Mouse (Mus musculus) olfactory bulb, adult 2 months (tissue): ENCODE measurements around the gene Mrtfa. TPM values are rescaled to one million over a fixed set of nuclear protein-coding genes. Genes with fewer than 3 reads are reported as not detected.

Source experiments
- H3K27ac ChIP-seq: fragments of 200-500 bp; 2 replicates; pipeline ENCODE4 v1.5.1; 2012; ENCODE audit warnings: low read depth, low read length; ENCODE audit not compliant: insufficient read depth
- H3K4me1 ChIP-seq: fragments of 200-500 bp; 2 replicates; pipeline ENCODE4 v1.6.1; 2012; ENCODE audit warnings: low read length; ENCODE audit not compliant: control insufficient read depth, insufficient read depth
- H3K4me3 ChIP-seq: fragments of 200-500 bp; 2 replicates; pipeline ENCODE4 v1.5.1; 2012; ENCODE audit warnings: mild to moderate bottlenecking, low read depth, low read length, moderate library complexity; ENCODE audit not compliant: insufficient read depth
- CTCF ChIP-seq: fragments of 200-500 bp; IDR thresholded peaks from 2 replicates; pipeline ENCODE4 v1.5.1; 2012; ENCODE audit warnings: low read depth, mild to moderate bottlenecking, low read length, moderate library complexity; ENCODE audit not compliant: insufficient read depth
- POLR2A ChIP-seq: fragments of 200-500 bp; IDR thresholded peaks from 2 replicates; pipeline ENCODE4 v1.6.1; 2012; ENCODE audit warnings: mild to moderate bottlenecking, low read depth, low read length, moderate library complexity; ENCODE audit not compliant: insufficient read depth
- WGBS: fragments of 180-500 bp; shearing (Covaris S2); methylation state at CpG from one replicate; pipeline ENCODE4 v1.1.7; 2018; 5-methylcytosine and 5-hydroxymethylcytosine counted together
- polyA plus RNA-seq: library from polyadenylated mRNA; stranded (reverse); fragments of >200 nt; gene quantifications from 2 replicates; pipeline ENCODE4 v1.2.4, GENCODE M21; 2012; ENCODE audit warnings: low replicate concordance; ENCODE audit not compliant: missing spikeins, insufficient read depth, insufficient read length

The Mrtfa gene
- polyA plus RNA-seq, 1 experiment = not detected

DNA sequence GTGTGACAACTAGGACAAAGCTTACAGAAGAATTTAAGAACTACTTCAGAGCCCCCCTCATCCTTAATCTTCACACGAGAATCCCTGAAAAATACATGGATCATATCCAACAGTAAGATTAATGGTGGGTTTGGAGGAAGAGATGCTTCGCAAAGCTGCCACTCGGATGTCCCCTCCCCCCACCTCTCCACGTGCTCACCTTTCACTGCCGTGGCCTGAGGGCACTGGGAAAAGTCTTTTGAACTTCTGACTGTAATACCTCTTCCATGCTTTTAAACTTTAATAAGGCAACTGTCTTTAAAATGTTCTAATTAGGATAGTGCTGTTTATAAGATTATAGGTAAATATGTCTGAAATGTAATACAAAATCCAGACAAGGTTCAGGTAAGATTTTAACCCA is 216.2 kb downstream of the Mrtfa start:
- H3K4me1 ChIP-seq = 0 out of 2 replicates have a peak, but pooled peaks cover 4% of the 10 kb centered on the region
- H3K4me3 ChIP-seq = no peak overlapping the region
- H3K27ac ChIP-seq = no peak overlapping the region
- WGBS = 49% methylated on average over 5 of the region's 5 CpGs
- TF ChIP-seq POLR2A (no peak), CTCF (no peak)

DNA sequence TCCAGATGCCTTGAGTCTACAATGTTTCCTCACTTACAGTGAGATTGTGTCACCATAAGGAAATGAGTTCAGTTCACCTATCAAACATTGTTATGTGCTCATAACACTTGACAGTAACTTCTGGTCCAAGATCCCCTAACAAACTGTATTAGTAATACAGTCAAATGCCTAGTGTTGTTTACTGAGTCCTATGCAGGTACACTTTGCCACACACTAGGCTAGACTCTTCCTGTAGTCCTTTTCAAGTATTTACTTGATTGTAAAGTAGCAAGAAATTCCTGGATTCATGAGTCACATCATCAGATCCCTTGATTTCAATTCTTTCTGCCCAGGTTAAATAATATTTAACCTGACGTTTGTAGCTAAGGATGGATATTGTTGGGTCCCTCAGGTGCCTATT is 221.2 kb downstream of the Mrtfa start:
- Histone ChIP-seq H3K4me3 (no peak overlapping the region), H3K27ac (no peak overlapping the region), H3K4me1 (peaks cover 3% of the 10 kb centered on the region; the same call in 1 of the 2 replicates)
- WGBS = 92% methylated on average over 1 of the region's 1 CpGs
- TF ChIP-seq POLR2A (no peak), CTCF (no peak)

Other genes with a start within 250 kb of the Mrtfa start
- not detected in 2 replicates for gene Adsl, start 242.3 kb downstream of the Mrtfa start, polyA plus RNA-seq
- gene Sgsm3, start 213.0 kb downstream of the Mrtfa start, polyA plus RNA-seq = not detected in 2 replicates
- gene Mchr1, start 44.7 kb upstream of the Mrtfa start, polyA plus RNA-seq = not detected in 2 replicates
- gene Slc25a17, start 170.1 kb upstream of the Mrtfa start, polyA plus RNA-seq = not detected in 2 replicates
- gene St13, start 209.3 kb upstream of the Mrtfa start, polyA plus RNA-seq = 972 TPM in 1 of 2 replicates, not detected in the other
- not detected in 2 replicates for gene Xpnpep3, start 209.4 kb upstream of the Mrtfa start, polyA plus RNA-seq
- gene Dnajb7, start 217.5 kb upstream of the Mrtfa start, polyA plus RNA-seq = not detected in 2 replicates